In genomic region chr10:52021231-52021630, GRCm38 (mm10) we compare ENCODE assay signal across 21 mouse cellular contexts. TPM values are rescaled to one million over a fixed set of nuclear protein-coding genes. Genes with fewer than 3 reads are reported as not detected.
DNase-seq lines count a peak whose midpoint lies in the region; ATAC-seq and TF ChIP-seq lines count a peak whose summit lies in the region.
"Had no signal": no experiment of that assay in that cellular context is flagged by ENCODE, and none has a peak within 500 bp of the region (broad histone marks: within the 10 kb centered on the region; RNA-seq: fewer than 3 reads in every experiment).

No protein-coding gene starts in this region.

- no peak for ATAC-seq in forebrain, embryonic 14.5 days
- ATAC-seq in forebrain, embryonic 15.5 days (replicated peaks), result no peak
- no peak for ATAC-seq in limb, embryonic 11.5 days (ENCODE audit: insufficient number of reproducible peaks, low FRiP score, low TSS enrichment, low read depth)
- ATAC-seq in embryonic facial prominence, embryonic 14.5 days (ENCODE audit: low read depth), result no peak
- ATAC-seq: activated CD4-positive, CD25-positive, alpha-beta regulatory T cell, adult 4 months; Patski had no signal

- H3K9ac ChIP-seq in forebrain, embryonic 14.5 days (ENCODE audit: low read length), result no peak overlapping the region
- H3K9ac ChIP-seq in forebrain, embryonic 15.5 days (replicated peaks), result no peak overlapping the region
- H3K9ac ChIP-seq in limb, embryonic 11.5 days (ENCODE audit: low read length), result no peak overlapping the region
- no peak overlapping the region for H3K9ac ChIP-seq in embryonic facial prominence, embryonic 14.5 days (ENCODE audit: low read depth, low read length)
- H3K9ac ChIP-seq: liver, embryonic 14.5 days; stomach, embryonic 15.5 days had no signal

- 2% methylated on average over 9 of the region's 9 CpGs for WGBS in forebrain, embryonic 14.5 days
- 3% methylated on average over 9 of the region's 9 CpGs for WGBS in forebrain, embryonic 15.5 days
- WGBS in limb, embryonic 11.5 days, result 2% methylated on average over 9 of the region's 9 CpGs
- WGBS in limb, embryonic 10.5 days, result under 1% methylated on average over 9 of the region's 9 CpGs
- 3% methylated on average over 9 of the region's 9 CpGs for WGBS in embryonic facial prominence, embryonic 14.5 days

- H3K27me3 ChIP-seq in forebrain, embryonic 14.5 days (replicated peaks; ENCODE audit: control insufficient read depth, insufficient read depth, low read length), result peaks cover 65% of the 10 kb centered on the region
- H3K27me3 ChIP-seq in forebrain, embryonic 15.5 days, result peaks cover 56% of the 10 kb centered on the region
- H3K27me3 ChIP-seq in limb, embryonic 11.5 days (ENCODE audit: control insufficient read depth, insufficient read depth, low read length), result peaks cover 56% of the 10 kb centered on the region
- H3K27me3 ChIP-seq in limb, embryonic 10.5 days (ENCODE audit: low read depth, poor library complexity, severe bottlenecking), result peaks cover 75% of the 10 kb centered on the region
- H3K27me3 ChIP-seq in embryonic facial prominence, embryonic 14.5 days (replicated peaks; ENCODE audit: control insufficient read depth, insufficient read depth, low read length), result peaks cover 74% of the 10 kb centered on the region
- H3K27me3 ChIP-seq in myocyte (ENCODE audit: control insufficient read depth, insufficient read depth, insufficient read length), result no peaks in the 10 kb centered on the region

- no peaks in the 10 kb centered on the region for H3K79me2 ChIP-seq in myocyte (ENCODE audit: control insufficient read depth, insufficient read depth)

- no peak overlapping the region for H3K27ac ChIP-seq in forebrain, embryonic 14.5 days (ENCODE audit: low read depth, low read length)
- H3K27ac ChIP-seq in forebrain, embryonic 15.5 days (replicated peaks), result no peak overlapping the region
- H3K27ac ChIP-seq in limb, embryonic 11.5 days (replicated peaks; ENCODE audit: low read depth, low read length), result no peak overlapping the region
- H3K27ac ChIP-seq in limb, embryonic 10.5 days, result no peak overlapping the region
- no peak overlapping the region for H3K27ac ChIP-seq in embryonic facial prominence, embryonic 14.5 days (replicated peaks; ENCODE audit: low read depth, low read length)
- H3K27ac ChIP-seq: kidney, postnatal 0 days; limb, embryonic 12.5 days; liver, embryonic 14.5 days; stomach, embryonic 15.5 days had no signal

- H3K36me3 ChIP-seq in forebrain, embryonic 14.5 days (ENCODE audit: control insufficient read depth, insufficient read depth, low read length), result no peaks in the 10 kb centered on the region
- H3K36me3 ChIP-seq in forebrain, embryonic 15.5 days, result no peaks in the 10 kb centered on the region
- no peaks in the 10 kb centered on the region for H3K36me3 ChIP-seq in limb, embryonic 11.5 days (ENCODE audit: control insufficient read depth, insufficient read depth, low read length)
- H3K36me3 ChIP-seq in limb, embryonic 10.5 days, result no peaks in the 10 kb centered on the region
- H3K36me3 ChIP-seq in embryonic facial prominence, embryonic 14.5 days (ENCODE audit: control insufficient read depth, insufficient read depth, low read length), result no peaks in the 10 kb centered on the region
- H3K36me3 ChIP-seq in myocyte (ENCODE audit: control insufficient read depth, insufficient read depth), result no peaks in the 10 kb centered on the region
- H3K36me3 ChIP-seq: limb, embryonic 12.5 days; stomach, embryonic 15.5 days had no signal

- H3ac ChIP-seq in myocyte (ENCODE audit: control insufficient read depth, insufficient read length), result no peak overlapping the region

- peaks cover 4% of the 10 kb centered on the region; the same call in 1 of the 2 replicates for H3K4me1 ChIP-seq in forebrain, embryonic 14.5 days (ENCODE audit: control insufficient read depth, insufficient read depth, low read length)
- peaks cover 12% of the 10 kb centered on the region for H3K4me1 ChIP-seq in forebrain, embryonic 15.5 days
- H3K4me1 ChIP-seq in limb, embryonic 11.5 days (ENCODE audit: control insufficient read depth, insufficient read depth, low read length), result no peaks in the 10 kb centered on the region
- peaks cover 17% of the 10 kb centered on the region for H3K4me1 ChIP-seq in limb, embryonic 10.5 days
- peaks cover 8% of the 10 kb centered on the region; the same call in 1 of the 2 replicates for H3K4me1 ChIP-seq in embryonic facial prominence, embryonic 14.5 days (ENCODE audit: control insufficient read depth, insufficient read depth, low read length)

- no peak for TF ChIP-seq POLR2A in myocyte (IDR thresholded peaks at IDR 0.05; ENCODE audit: insufficient read length, low read depth)

- peak overlapping the region; percentile 45; the same call in 1 of the 2 replicates for H3K4me3 ChIP-seq in forebrain, embryonic 14.5 days (ENCODE audit: low read depth, low read length)
- no peak overlapping the region for H3K4me3 ChIP-seq in forebrain, embryonic 15.5 days
- no peak overlapping the region for H3K4me3 ChIP-seq in limb, embryonic 11.5 days (ENCODE audit: low read depth, low read length)
- H3K4me3 ChIP-seq in limb, embryonic 10.5 days, result no peak overlapping the region
- no peak overlapping the region for H3K4me3 ChIP-seq in embryonic facial prominence, embryonic 14.5 days (ENCODE audit: low read depth, low read length)
- peak overlapping the region; percentile 28 for H3K4me3 ChIP-seq in myocyte

- H3K9me3 ChIP-seq in forebrain, embryonic 14.5 days (replicated peaks; ENCODE audit: control insufficient read depth, low read length), result no peaks in the 10 kb centered on the region
- no peaks in the 10 kb centered on the region for H3K9me3 ChIP-seq in forebrain, embryonic 15.5 days
- no peaks in the 10 kb centered on the region for H3K9me3 ChIP-seq in limb, embryonic 11.5 days (ENCODE audit: control insufficient read depth, low read length)
- no peaks in the 10 kb centered on the region for H3K9me3 ChIP-seq in limb, embryonic 10.5 days (replicated peaks)
- no peaks in the 10 kb centered on the region for H3K9me3 ChIP-seq in embryonic facial prominence, embryonic 14.5 days (ENCODE audit: control insufficient read depth, low read length)
- H3K9me3 ChIP-seq: limb, embryonic 12.5 days; stomach, embryonic 15.5 days had no signal

- no peak for DNase-seq in forebrain, embryonic 14.5 days (ENCODE audit: low spot score)
- DNase-seq in limb, embryonic 11.5 days (ENCODE audit: low spot score), result peak; percentile 32
- no peak for DNase-seq in limb, embryonic 10.5 days (ENCODE audit: low spot score)
- no peak for DNase-seq in embryonic facial prominence, embryonic 14.5 days (ENCODE audit: low spot score)
- DNase-seq in layer of hippocampus, postnatal 25 days (ENCODE audit: extremely low spot score in 1 of 2, low spot score in 1 of 2), result no peak
- DNase-seq: adrenal gland, postnatal 14 days; cerebellum, adult 18-20 months; gastrocnemius, postnatal 14 days; right cerebral cortex, postnatal 14 days; thymus, adult 2 months had no signal

- 0 out of 2 replicates have a peak overlapping the region, but pooled peaks have one; percentile 95 for H3K4me2 ChIP-seq in forebrain, embryonic 14.5 days (ENCODE audit: low read length)
- no peak overlapping the region for H3K4me2 ChIP-seq in forebrain, embryonic 15.5 days (replicated peaks)
- H3K4me2 ChIP-seq in limb, embryonic 11.5 days (ENCODE audit: low read depth, severe bottlenecking), result no peak overlapping the region
- H3K4me2 ChIP-seq in embryonic facial prominence, embryonic 14.5 days (ENCODE audit: low read depth, low read length), result peak overlapping the region; percentile 93; the same call in 1 of the 2 replicates
- peak overlapping the region; percentile 79 for H3K4me2 ChIP-seq in myocyte (ENCODE audit: low read depth)

TF ChIP-seq in myocyte, 11 proteins besides CTCF, POLR2A, EP300 and RAD21:
- TF ChIP-seq REST (IDR thresholded peaks at IDR 0.05; ENCODE audit: insufficient read depth, insufficient read length) (no peak), SRF (IDR thresholded peaks at IDR 0.05; ENCODE audit: control insufficient read depth, insufficient read length, low read depth) (no peak), E2F4 (IDR thresholded peaks at IDR 0.05; ENCODE audit: insufficient read depth) (no peak), POLR2AphosphoS2 (IDR thresholded peaks at IDR 0.05; ENCODE audit: insufficient read length, low read depth) (no peak)

RNA-seq across cellular contexts. Expression of gene Vgll2, which starts 1.1 kb away (rescaled TPM):
- polyA plus RNA-seq in forebrain, embryonic 14.5 days (2014; fragmentation: Nextera tagmentation; extraction: Ambion mirVana), result 1.0 and 1.8 TPM in 2 replicates
- 0.51 and 3.5 TPM in 2 replicates for polyA plus RNA-seq in forebrain, embryonic 15.5 days (2015; fragmentation: Nextera tagmentation; extraction: Ambion mirVana)
- 7.9 and 10.9 TPM in 2 replicates for polyA plus RNA-seq in limb, embryonic 11.5 days (2014; fragmentation: Nextera tagmentation; extraction: Ambion mirVana)
- polyA plus RNA-seq in limb, embryonic 10.5 days (2016; fragmentation: Nextera tagmentation; extraction: Ambion mirVana), result 1.2 and 4.2 TPM in 2 replicates
- 53.2 and 53.3 TPM in 2 replicates for polyA plus RNA-seq in embryonic facial prominence, embryonic 14.5 days (2014; fragmentation: Nextera tagmentation; extraction: Ambion mirVana)
- polyA plus RNA-seq in myocyte (2012; fragmentation: generic; extraction: Trizol), result 23.1 TPM
- total RNA-seq in layer of hippocampus, postnatal 25 days (2021), result under 1 TPM in 1 of 2 experiments, not detected in 1; 0.21 TPM
- total RNA-seq: adrenal gland, postnatal 14 days; hematopoietic stem cell, adult 5-6 weeks had no signal
- polyA plus RNA-seq: activated CD4-positive, CD25-positive, alpha-beta regulatory T cell, adult 4 months; intestine, embryonic 14.5 days; kidney, postnatal 0 days; Patski; spleen, adult 2 months had no signal

Comparison
In these comparisons a context has a peak if more than half of its experiments do, and no peak if none do; other contexts are left out.
1. H3K4me2 ChIP-seq: peak in forebrain, embryonic 14.5 days (single experiment), embryonic facial prominence, embryonic 14.5 days (single experiment) and myocyte (single experiment); none in forebrain, embryonic 15.5 days (single experiment) and limb, embryonic 11.5 days (single experiment).
2. H3K4me3 ChIP-seq: peak in forebrain, embryonic 14.5 days (single experiment) and myocyte (single experiment); none in forebrain, embryonic 15.5 days (single experiment), limb, embryonic 11.5 days (single experiment), limb, embryonic 10.5 days (single experiment) and embryonic facial prominence, embryonic 14.5 days (single experiment).